Mouse (Mus musculus) midbrain, embryonic 11.5 days (tissue): ENCODE results near the gene Emsy. TPM values are rescaled to one million over a fixed set of nuclear protein-coding genes. Genes with fewer than 3 reads are reported as not detected.

Source experiments
- ATAC-seq: fragments of 200-750 bp; cut with Nextera tagmentation; 2 replicates; pipeline ENCODE4 v1.8.0; 2017; ENCODE audit warnings: moderate TSS enrichment, moderate library complexity; ENCODE audit not compliant: low FRiP score
- DNase-seq: peaks from one replicate; pipeline ENCODE4 v3.0.0; 2015; ENCODE audit warnings: low spot score; ENCODE audit errors: missing footprints
- H3K27ac ChIP-seq: fragments of 300-500 bp; sonication (generic); 2 replicates; pipeline ENCODE4 v1.5.1; 2014; ENCODE audit warnings: low read depth, low read length
- H3K27me3 ChIP-seq: fragments of 300-500 bp; sonication (generic); 2 replicates; pipeline ENCODE4 v1.6.1; 2014; ENCODE audit warnings: mild to moderate bottlenecking, low read length, moderate library complexity, mixed read lengths; ENCODE audit not compliant: control insufficient read depth, insufficient read depth
- H3K36me3 ChIP-seq: fragments of 300-500 bp; sonication (generic); 2 replicates; pipeline ENCODE4 v1.6.1; 2014; ENCODE audit warnings: mild to moderate bottlenecking, low read length, moderate library complexity, mixed read lengths; ENCODE audit not compliant: control insufficient read depth, insufficient read depth
- H3K4me1 ChIP-seq: fragments of 300-500 bp; sonication (generic); 2 replicates; pipeline ENCODE4 v1.6.1; 2014; ENCODE audit warnings: low read length; ENCODE audit not compliant: control insufficient read depth, insufficient read depth
- H3K4me2 ChIP-seq: fragments of 300-500 bp; sonication (generic); 2 replicates; pipeline ENCODE4 v1.6.1; 2014; ENCODE audit warnings: mild to moderate bottlenecking, moderate library complexity
- H3K4me3 ChIP-seq: fragments of 300-500 bp; sonication (generic); 2 replicates; pipeline ENCODE4 v1.5.1; 2014; ENCODE audit warnings: low read depth, low read length
- H3K9ac ChIP-seq: fragments of 300-500 bp; sonication (generic); 2 replicates; pipeline ENCODE4 v1.6.1; 2014; ENCODE audit warnings: low read length
- H3K9me3 ChIP-seq: fragments of 300-500 bp; sonication (generic); 2 replicates; pipeline ENCODE4 v1.6.1; 2016; ENCODE audit warnings: low read length; ENCODE audit not compliant: control insufficient read depth
- WGBS: fragments of 180-500 bp; shearing (Covaris S2); extraction: QIAGEN DNeasy Blood & Tissue Kit; methylation state at CpG from one replicate; pipeline ENCODE4 v1.1.7; 2014; 5-methylcytosine and 5-hydroxymethylcytosine counted together
- polyA plus RNA-seq: library from polyadenylated mRNA; unstranded; fragments of >200 nt; fragmentation: Nextera tagmentation; extraction: Ambion mirVana; gene quantifications from 2 replicates; pipeline ENCODE4 v1.2.1, GENCODE M21; 2014

Emsy gene
- polyA plus RNA-seq, 1 experiment from 2014 or later: 67.9 TPM

GRCm38 (mm10) chr7:98694046-98694445 lies 37.5 kb upstream of the Emsy start:
- no peak overlapping the region for H3K4me3 ChIP-seq
- H3K9ac ChIP-seq: no peak overlapping the region
- peak; percentile 44 for DNase-seq
- no peak overlapping the region for H3K27ac ChIP-seq
- no peaks in the 10 kb centered on the region for H3K36me3 ChIP-seq
- 82% methylated on average over 5 of the region's 5 CpGs for WGBS
- H3K27me3 ChIP-seq: no peaks in the 10 kb centered on the region
- no peak overlapping the region for H3K4me2 ChIP-seq
- no peaks in the 10 kb centered on the region; the same call in 1 of the 2 replicates for H3K4me1 ChIP-seq
- no peaks in the 10 kb centered on the region for H3K9me3 ChIP-seq
- no peak for ATAC-seq

DNA sequence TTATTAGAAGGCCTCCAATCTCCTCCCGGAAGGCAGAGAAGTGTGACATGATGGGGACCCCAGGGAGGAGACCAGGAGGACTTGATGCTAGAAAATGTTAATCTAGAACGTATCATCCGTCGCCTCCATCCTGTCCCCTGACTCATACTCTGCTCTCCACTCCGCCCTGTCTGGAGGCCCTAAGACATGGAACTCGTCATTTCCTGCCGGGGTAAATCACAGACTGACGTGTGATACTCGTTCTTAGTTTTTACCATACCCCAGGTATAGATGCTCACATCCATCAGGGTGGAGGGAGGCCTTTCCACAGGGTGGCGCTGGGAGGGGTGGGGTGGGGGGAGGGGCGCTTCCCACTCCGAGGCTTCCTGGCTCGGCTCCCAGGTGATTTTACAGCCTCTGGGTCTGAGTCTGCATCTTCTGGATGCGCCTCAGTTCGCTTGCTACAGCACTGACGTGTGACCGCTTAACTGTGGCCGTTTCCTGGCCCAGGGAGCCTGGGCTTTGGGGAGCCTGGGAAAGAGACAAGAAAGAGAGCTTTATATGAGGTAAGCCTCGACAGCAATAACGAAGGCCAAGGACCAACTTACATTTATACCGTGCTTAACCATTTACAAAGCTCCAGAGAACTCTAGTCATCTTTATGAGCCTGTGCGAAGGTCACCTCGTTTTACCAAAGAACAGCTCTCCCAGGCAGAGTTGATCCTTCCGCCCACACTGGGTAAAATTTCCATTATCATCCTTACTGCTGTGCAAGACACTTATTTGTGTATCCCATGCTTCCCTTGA lies 36.4 kb upstream of the Emsy start:
- Histone ChIP-seq H3K9me3 (no peaks in the 10 kb centered on the region), H3K27me3 (no peaks in the 10 kb centered on the region), H3K36me3 (no peaks in the 10 kb centered on the region), H3K4me1 (no peaks in the 10 kb centered on the region), H3K9ac (no peak overlapping the region), H3K4me2 (no peak overlapping the region), H3K4me3 (no peak overlapping the region), H3K27ac (no peak overlapping the region)
- DNase-seq (peak; percentile 78), ATAC-seq (no peak)
- WGBS: 54% methylated on average over 24 of the region's 24 CpGs

DNA sequence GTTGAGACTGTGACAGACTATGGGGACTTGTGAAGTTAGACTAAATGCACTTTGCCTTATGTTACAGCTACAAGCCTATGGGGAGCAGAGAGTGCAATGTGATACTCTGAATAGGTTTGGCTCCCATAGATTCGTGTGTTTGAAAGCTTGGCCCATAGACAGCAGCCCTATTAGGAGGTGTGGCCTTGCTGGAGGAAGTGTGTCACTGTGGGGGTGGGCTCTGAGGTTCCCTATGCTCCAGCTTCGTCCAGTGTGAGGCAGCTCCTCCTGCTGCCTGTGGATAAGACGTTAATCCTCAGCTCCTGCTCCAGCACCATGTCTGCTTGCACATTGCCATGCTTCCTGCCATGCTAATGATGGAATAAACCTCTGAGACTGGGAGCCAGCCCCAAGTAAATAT lies 34.2 kb upstream of the Emsy start:
- Histone ChIP-seq H3K9me3 (no peaks in the 10 kb centered on the region), H3K4me1 (no peaks in the 10 kb centered on the region), H3K27me3 (no peaks in the 10 kb centered on the region), H3K27ac (no peak overlapping the region), H3K4me3 (no peak overlapping the region), H3K36me3 (no peaks in the 10 kb centered on the region), H3K4me2 (no peak overlapping the region), H3K9ac (no peak overlapping the region)
- DNase-seq (peak; percentile 45), ATAC-seq (no peak)
- WGBS: 22% methylated on average over 3 of the region's 3 CpGs

GRCm38 (mm10) chr7:98690126-98690525 lies 33.5 kb upstream of the Emsy start:
- Histone ChIP-seq H3K27me3 (no peaks in the 10 kb centered on the region), H3K36me3 (no peaks in the 10 kb centered on the region), H3K4me1 (no peaks in the 10 kb centered on the region), H3K4me2 (no peak overlapping the region), H3K9ac (no peak overlapping the region), H3K4me3 (no peak overlapping the region), H3K27ac (no peak overlapping the region), H3K9me3 (no peaks in the 10 kb centered on the region)
- DNase-seq: peak; percentile 51
- WGBS: 77% methylated on average over 1 of the region's 1 CpGs
- no peak for ATAC-seq

GRCm38 (mm10) chr7:98685895-98686294 lies 29.3 kb upstream of the Emsy start:
- no peaks in the 10 kb centered on the region for H3K9me3 ChIP-seq
- DNase-seq (peak; percentile 82), ATAC-seq (no peak)
- no peaks in the 10 kb centered on the region for H3K27me3 ChIP-seq
- no peak overlapping the region for H3K9ac ChIP-seq
- no peaks in the 10 kb centered on the region for H3K4me1 ChIP-seq
- H3K4me2 ChIP-seq: no peak overlapping the region
- no peak overlapping the region for H3K27ac ChIP-seq
- 66% methylated on average over 13 of the region's 13 CpGs for WGBS
- H3K4me3 ChIP-seq: no peak overlapping the region
- no peaks in the 10 kb centered on the region for H3K36me3 ChIP-seq

DNA sequence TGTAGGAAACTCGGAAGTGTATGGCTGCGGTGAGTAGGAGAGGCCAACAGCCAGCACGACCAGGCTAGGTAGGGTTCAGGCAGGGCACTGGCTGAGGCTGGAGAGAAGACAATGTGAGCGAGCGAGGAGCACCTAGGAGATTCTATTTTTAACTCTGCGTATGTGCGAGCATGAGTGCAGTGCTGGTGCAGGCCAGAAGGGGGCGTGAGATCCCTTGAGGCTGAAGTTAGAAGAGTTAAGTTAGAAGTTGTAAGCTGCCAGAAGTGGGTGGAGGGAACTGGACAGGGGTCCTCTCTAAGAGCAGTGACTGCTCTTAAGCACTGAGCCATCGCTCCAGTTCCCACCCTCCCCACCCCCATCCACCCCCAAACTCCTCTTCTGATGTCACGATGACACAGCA lies 26.2 kb upstream of the Emsy start:
- DNase-seq: peak; percentile 75
- Histone ChIP-seq H3K4me3 (no peak overlapping the region), H3K27me3 (no peaks in the 10 kb centered on the region), H3K4me1 (no peaks in the 10 kb centered on the region), H3K4me2 (no peak overlapping the region), H3K9ac (no peak overlapping the region), H3K27ac (no peak overlapping the region), H3K36me3 (no peaks in the 10 kb centered on the region), H3K9me3 (no peaks in the 10 kb centered on the region)
- no peak for ATAC-seq
- 89% methylated on average over 10 of the region's 10 CpGs for WGBS

- Histone ChIP-seq H3K27me3 (no peaks in the 10 kb centered on the region), H3K36me3 (no peaks in the 10 kb centered on the region), H3K9ac (no peak overlapping the region), H3K4me2 (no peak overlapping the region), H3K9me3 (no peaks in the 10 kb centered on the region), H3K27ac (no peak overlapping the region), H3K4me1 (no peaks in the 10 kb centered on the region), H3K4me3 (no peak overlapping the region)
- DNase-seq: no peak
- WGBS: 48% methylated on average over 2 of the region's 2 CpGs
- no peak for ATAC-seq
Observed at GRCm38 (mm10) chr7:98680691-98681090, 24.1 kb upstream of the Emsy start.

GRCm38 (mm10) chr7:98678441-98678840 lies 21.9 kb upstream of the Emsy start:
- Histone ChIP-seq H3K9ac (no peak overlapping the region), H3K27me3 (no peaks in the 10 kb centered on the region), H3K4me1 (no peaks in the 10 kb centered on the region), H3K9me3 (no peaks in the 10 kb centered on the region), H3K27ac (no peak overlapping the region), H3K36me3 (no peaks in the 10 kb centered on the region), H3K4me2 (no peak overlapping the region), H3K4me3 (no peak overlapping the region)
- WGBS: 72% methylated on average over 7 of the region's 7 CpGs
- ATAC-seq (no peak), DNase-seq (peak; percentile 51)

- H3K36me3 ChIP-seq: no peaks in the 10 kb centered on the region
- H3K4me2 ChIP-seq: no peak overlapping the region
- WGBS: 98% methylated on average over 2 of the region's 2 CpGs
- no peaks in the 10 kb centered on the region for H3K27me3 ChIP-seq
- ATAC-seq: no peak
- no peak overlapping the region for H3K9ac ChIP-seq
- H3K4me1 ChIP-seq: no peaks in the 10 kb centered on the region
- no peak for DNase-seq
- H3K27ac ChIP-seq: no peak overlapping the region
- no peaks in the 10 kb centered on the region for H3K9me3 ChIP-seq
- no peak overlapping the region for H3K4me3 ChIP-seq
Observed at GRCm38 (mm10) chr7:98677511-98677910, 20.9 kb upstream of the Emsy start.
